Mouse (Mus musculus): ENCODE results near the gene 2410137M14Rik.
A peak's percentile ranks its signal among the peaks of the same experiment; 100 is the strongest.

Gene 2410137M14Rik

GRCm38 (mm10) chr17:36949265-36949664, 31.8 kb downstream of the 2410137M14Rik start:
- no peak for DNase-seq (ENCODE audit: low read depth, low spot score)

DNA sequence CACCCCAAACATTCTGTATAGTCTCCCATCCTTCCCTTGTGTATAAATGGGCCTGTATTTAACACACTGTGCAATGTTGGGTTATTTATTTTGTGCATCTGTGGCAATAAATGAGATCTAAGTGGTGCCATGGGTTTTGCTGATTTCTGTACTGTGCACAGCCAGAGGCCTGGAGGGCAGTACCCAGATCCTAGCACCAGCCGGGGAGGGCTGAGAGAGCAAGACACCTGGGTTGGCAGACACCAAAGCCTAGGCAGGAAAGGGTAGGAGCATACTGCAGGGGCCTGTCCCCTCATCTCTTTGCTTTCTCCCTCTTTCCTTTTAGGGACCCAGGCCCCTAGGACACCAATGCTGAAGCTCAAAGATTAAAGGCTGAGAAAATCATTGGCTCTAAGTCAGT, 32.8 kb downstream of the 2410137M14Rik start:
- no peak for DNase-seq (ENCODE audit: low read depth, low spot score)

DNA sequence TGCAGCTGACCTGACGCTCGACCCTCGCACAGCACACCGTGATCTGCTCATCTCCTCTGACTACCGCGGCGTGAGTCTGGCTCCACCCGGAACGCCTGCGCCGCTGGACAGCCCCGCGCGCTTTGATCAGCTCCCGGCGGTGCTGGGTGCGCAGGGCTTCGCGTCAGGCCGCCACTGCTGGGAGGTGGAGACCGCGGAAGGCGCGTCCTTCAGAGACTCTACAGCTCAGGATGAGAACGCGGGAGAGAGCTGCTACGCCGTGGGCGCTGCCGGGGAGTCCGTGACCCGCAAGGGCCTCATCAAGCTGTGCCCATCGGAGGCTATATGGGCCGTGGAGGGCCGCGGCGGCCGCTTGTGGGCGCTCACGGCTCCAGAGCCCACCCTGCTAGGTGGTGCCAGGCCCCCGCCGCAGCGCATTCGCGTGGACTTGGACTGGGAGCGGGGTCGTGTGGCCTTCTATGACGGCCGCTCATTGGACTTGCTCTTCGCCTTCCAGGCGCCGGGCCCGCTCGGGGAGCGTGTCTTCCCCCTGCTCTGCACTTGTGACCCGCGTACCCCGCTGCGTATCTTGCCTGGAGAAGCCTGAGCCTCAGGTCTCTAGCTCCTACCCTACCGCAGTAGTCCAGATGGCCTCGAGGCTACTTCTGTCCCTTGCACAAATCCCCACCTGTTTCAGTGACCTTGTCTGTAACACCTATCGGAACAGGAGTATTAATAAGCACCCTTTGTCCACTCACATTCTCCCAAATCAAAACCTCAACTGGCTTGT, 33.8 kb downstream of the 2410137M14Rik start:
- DNase-seq (ENCODE audit: low read depth, low spot score): peak; percentile 20

- no peak for DNase-seq (ENCODE audit: low read depth, low spot score)
Measured at GRCm38 (mm10) chr17:36944121-36944775, 36.8 kb downstream of the 2410137M14Rik start.

GRCm38 (mm10) chr17:36943691-36944090, 37.3 kb downstream of the 2410137M14Rik start:
- no peak for DNase-seq (ENCODE audit: low read depth, low spot score)

DNA sequence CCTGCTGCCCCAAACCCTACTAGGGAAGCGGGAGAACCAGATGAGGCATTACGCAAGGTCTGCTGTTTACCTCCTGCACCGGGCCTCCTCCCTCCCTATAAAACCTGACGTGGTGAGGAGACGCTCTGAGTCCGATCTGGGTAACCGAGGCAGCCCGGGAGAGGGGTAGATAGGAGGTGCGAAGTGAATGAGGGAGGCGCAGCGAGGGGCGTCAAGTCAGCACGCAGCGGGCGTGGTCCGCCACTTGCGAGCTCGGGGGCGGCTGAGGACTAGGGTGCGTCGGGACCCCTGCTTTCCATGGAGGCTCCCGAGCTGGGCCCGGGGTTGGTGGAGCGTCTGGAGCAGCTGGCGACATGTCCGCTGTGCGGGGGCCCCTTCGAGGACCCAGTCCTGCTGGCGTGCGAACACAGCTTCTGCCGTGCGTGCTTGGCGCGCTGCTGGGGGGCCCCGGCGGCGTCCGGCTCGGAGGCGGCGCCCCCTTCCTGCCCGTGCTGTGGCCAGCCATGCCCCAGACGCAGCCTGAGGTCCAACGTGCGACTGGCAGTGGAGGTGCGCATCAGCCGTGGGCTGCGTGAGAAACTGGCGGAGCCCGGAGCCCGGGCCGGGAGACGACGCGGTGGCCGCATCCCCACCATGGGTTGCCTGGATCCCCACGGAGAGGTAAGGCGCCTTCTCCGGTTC, 38.1 kb downstream of the 2410137M14Rik start, which contains the start of gene Rnf39:
Rnf39 (plus strand) TSS at position 128 of the 681 bp plus-strand sequence.
- DNase-seq (ENCODE audit: low read depth, low spot score): no peak

DNA sequence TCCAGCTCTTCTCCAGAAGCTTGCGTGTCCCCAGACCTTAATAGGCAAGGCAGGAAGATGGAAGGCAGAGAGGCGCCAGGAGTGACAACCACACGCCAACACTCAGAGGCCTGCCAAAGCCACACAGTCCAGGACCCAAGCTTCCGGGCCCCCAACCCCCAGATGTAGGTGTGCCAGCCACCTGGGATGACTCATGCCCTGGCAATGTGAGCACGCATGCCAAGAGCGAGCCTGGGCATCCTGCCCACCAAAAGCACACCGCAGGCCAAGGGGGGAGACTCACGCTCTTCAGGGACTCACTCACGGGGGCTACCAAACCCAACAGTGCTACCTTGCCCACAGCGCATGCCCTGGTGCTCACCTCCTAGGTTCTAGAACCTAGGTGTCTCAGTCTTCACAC, 38.6 kb downstream of the 2410137M14Rik start:
- no peak for DNase-seq (ENCODE audit: low read depth, low spot score)

GRCm38 (mm10) chr17:36938056-36938455, 43.0 kb downstream of the 2410137M14Rik start:
- DNase-seq (ENCODE audit: low read depth, low spot score): no peak

DNA sequence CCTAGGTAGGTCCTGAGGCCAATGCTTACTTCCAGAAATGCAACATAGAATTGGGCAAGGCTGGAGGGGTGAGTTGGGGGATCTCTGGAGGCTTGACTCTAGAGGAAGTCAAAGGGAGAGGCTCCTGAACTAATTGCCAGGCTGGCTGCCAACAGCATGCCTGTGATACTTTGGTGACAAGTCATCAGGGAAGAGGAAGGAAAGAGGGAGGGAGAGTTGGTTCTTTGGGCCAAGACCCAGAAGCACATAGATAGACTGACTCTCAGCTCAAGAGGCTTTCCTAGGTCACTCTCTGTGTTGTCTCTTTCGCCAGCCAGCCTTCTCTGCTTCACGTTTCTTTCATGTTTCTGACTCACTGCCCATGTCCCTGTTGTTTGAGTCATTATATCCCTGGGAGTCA, 49.2 kb downstream of the 2410137M14Rik start:
- DNase-seq (ENCODE audit: low read depth, low spot score): no peak

DNA sequence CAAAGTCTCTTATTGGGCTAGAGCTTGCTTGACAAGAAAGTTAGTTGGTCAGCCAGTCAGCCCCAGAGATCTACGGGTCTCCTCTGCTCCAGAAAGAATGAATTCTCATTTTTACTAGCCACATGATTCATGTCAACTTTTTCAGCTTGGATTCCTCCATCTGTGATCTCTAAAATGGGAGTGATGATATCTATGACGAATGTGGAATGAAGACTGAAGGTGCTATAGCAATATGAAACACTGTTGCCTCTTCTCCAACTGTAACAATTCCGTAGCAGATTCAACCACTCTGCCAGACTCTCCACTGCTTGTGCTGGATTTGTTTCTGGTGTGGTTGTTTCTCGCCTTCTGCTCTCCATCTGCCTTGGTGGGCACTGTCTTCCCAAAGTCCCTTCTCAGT, 49.9 kb downstream of the 2410137M14Rik start:
- no peak for DNase-seq (ENCODE audit: low read depth, low spot score)

DNA sequence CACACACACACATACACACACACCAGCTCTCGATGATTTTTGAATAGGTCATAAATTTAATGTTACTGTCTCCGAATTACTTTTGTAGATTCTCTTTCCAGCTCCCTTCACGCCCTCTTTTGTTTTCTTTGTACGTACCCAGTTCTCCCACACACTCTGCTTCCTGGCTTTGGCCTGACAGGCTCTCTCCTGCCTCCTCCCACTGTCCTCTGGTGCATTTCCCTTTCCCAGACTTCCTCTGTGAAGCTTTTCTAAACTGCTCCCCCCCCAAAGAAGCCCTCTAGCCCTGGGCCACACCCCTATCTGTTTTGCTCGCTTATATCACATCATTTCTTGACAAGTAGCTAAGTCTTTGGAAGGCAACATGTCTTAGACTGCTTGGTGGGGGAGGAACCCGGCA, 50.8 kb downstream of the 2410137M14Rik start:
- no peak for DNase-seq (ENCODE audit: low read depth, low spot score)

DNA sequence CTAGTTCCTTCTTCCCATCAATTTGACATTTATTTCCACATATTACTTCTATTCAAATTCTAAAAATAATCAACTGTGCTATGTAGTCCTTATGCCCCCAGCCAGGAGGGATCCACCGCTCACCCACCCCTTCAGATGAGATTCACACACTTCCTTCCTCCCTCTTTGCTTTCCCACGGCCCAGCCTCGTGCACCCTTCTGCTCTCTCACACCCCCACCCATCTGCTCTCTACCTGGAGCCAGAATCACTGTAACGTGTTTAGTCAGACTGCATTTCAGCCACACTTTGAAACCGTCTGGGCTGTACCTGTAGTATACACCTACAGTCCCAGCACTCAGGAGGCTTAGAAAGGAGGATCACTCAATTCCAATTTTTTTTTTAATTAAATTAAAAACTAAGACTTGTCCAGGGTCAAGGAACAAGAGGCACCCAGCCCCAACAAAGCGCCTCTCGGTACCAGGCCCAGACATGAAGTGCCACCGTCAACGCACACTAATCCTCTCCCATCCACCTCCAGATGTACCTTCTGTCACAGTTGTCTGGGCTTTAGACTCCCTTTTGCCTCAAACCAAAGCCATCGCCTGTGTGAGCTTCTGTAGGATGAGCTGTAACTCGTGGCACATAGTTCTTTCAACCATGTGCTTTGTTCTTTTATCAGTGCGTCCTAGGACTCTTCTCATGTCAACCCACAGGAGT, 51.7 kb downstream of the 2410137M14Rik start:
- no peak for DNase-seq (ENCODE audit: low read depth, low spot score)
